Mouse (Mus musculus) embryonic fibroblast, embryonic 13.5 days (primary cell): ENCODE results near the gene Cyp4a32. TPM values are rescaled to one million over a fixed set of nuclear protein-coding genes. Genes with fewer than 3 reads are reported as not detected.

ENCODE experiments used
- H3K27ac ChIP-seq: 2 replicates; pipeline ENCODE4 v1.5.1; 2012; ENCODE audit warnings: low read length, control low read depth, inconsistent platforms; ENCODE audit not compliant: insufficient read depth
- H3K4me1 ChIP-seq: 2 replicates; pipeline ENCODE4 v1.6.1; 2011; ENCODE audit warnings: low read length; ENCODE audit not compliant: control insufficient read depth, insufficient read depth
- H3K4me3 ChIP-seq: 2 replicates; pipeline ENCODE4 v1.5.1; 2011; ENCODE audit warnings: mild to moderate bottlenecking, control low read depth, low read length; ENCODE audit not compliant: insufficient read depth
- CTCF ChIP-seq: IDR thresholded peaks from 2 replicates; pipeline ENCODE4 v1.5.1; 2011; ENCODE audit warnings: mild to moderate bottlenecking, control low read depth, low read length, moderate library complexity, borderline replicate concordance; ENCODE audit not compliant: insufficient read depth
- POLR2A ChIP-seq: IDR thresholded peaks from 2 replicates; pipeline ENCODE4 v1.6.1; 2011; ENCODE audit warnings: low read depth, mild to moderate bottlenecking, control low read depth, low read length, moderate library complexity
- polyA plus RNA-seq: library from polyadenylated mRNA; stranded (reverse); fragments of >200 nt; gene quantifications from 2 replicates; pipeline ENCODE4 v1.2.4, GENCODE M21; 2011; ENCODE audit warnings: low read depth; ENCODE audit not compliant: missing spikeins, insufficient read length

Cyp4a32 gene
- polyA plus RNA-seq, 1 experiment = not detected

- no peak for TF ChIP-seq POLR2A
- TF ChIP-seq CTCF = no peak
- no peak overlapping the region for H3K27ac ChIP-seq
- H3K4me3 ChIP-seq = no peak overlapping the region
- H3K4me1 ChIP-seq = no peaks in the 10 kb centered on the region
Observed at GRCm38 (mm10) chr4:115657104-115657866, 56.5 kb downstream of the Cyp4a32 start.

GRCm38 (mm10) chr4:115657867-115658249 is 57.1 kb downstream of the Cyp4a32 start:
- Histone ChIP-seq H3K4me3 (no peak overlapping the region), H3K27ac (no peak overlapping the region), H3K4me1 (no peaks in the 10 kb centered on the region)
- TF ChIP-seq CTCF (no peak), POLR2A (no peak)

- no peak overlapping the region for H3K4me3 ChIP-seq
- no peaks in the 10 kb centered on the region for H3K4me1 ChIP-seq
- H3K27ac ChIP-seq = no peak overlapping the region
- TF ChIP-seq POLR2A (no peak), CTCF (no peak)
Observed at GRCm38 (mm10) chr4:115659190-115659589, 58.4 kb downstream of the Cyp4a32 start.

Other genes starting within 250 kb of the Cyp4a32 start
- 1.1 and 1.6 TPM in 2 replicates for gene Cyp4a12b, start 189.3 kb upstream of the Cyp4a32 start, polyA plus RNA-seq
- gene Cyp4a30b, start 148.4 kb upstream of the Cyp4a32 start, polyA plus RNA-seq = not detected in 2 replicates
- not detected in 2 replicates for gene Cyp4a14, start 104.8 kb upstream of the Cyp4a32 start, polyA plus RNA-seq
- not detected in 2 replicates for gene Cyp4a10, start 82.7 kb upstream of the Cyp4a32 start, polyA plus RNA-seq
- gene Cyp4a31, start 37.3 kb upstream of the Cyp4a32 start, polyA plus RNA-seq = not detected in 2 replicates
- 0.32 TPM in 1 of 2 replicates, not detected in the other for gene Cyp4b1, start 46.8 kb downstream of the Cyp4a32 start, polyA plus RNA-seq
- gene Efcab14, start 136.8 kb downstream of the Cyp4a32 start, polyA plus RNA-seq = 36.7 and 39.3 TPM in 2 replicates
- not detected in 2 replicates for gene Tex38, start 180.0 kb downstream of the Cyp4a32 start, polyA plus RNA-seq
- 29.2 and 31.5 TPM in 2 replicates for gene Atpaf1, start 183.8 kb downstream of the Cyp4a32 start, polyA plus RNA-seq
- gene Mob3c, start 227.1 kb downstream of the Cyp4a32 start, polyA plus RNA-seq = 5.8 and 7.2 TPM in 2 replicates
- gene Mknk1, start 238.2 kb downstream of the Cyp4a32 start, polyA plus RNA-seq = 23.5 and 30.9 TPM in 2 replicates